Mouse (Mus musculus) intestine, postnatal 0 days (tissue): ENCODE results near the gene Tspan18. TPM values are rescaled to one million over a fixed set of nuclear protein-coding genes. Genes with fewer than 3 reads are reported as not detected.
A peak's percentile ranks its signal among the peaks of the same experiment; 100 is the strongest.

Experiments
- ATAC-seq: fragments of 200-750 bp; cut with Nextera tagmentation; 2 replicates; pipeline ENCODE4 v1.8.0; 2017; ENCODE audit warnings: mild to moderate bottlenecking, moderate TSS enrichment, moderate library complexity
- H3K27ac ChIP-seq: fragments of 300-500 bp; sonication (generic); 2 replicates; pipeline ENCODE4 v1.5.1; 2014; ENCODE audit warnings: mild to moderate bottlenecking, low read depth, low read length, moderate library complexity
- H3K27me3 ChIP-seq: fragments of 300-500 bp; sonication (generic); replicated peaks from 2 replicates; pipeline ENCODE4 v1.6.1; 2014; ENCODE audit warnings: low read length, mixed read lengths; ENCODE audit not compliant: control insufficient read depth, insufficient read depth
- H3K36me3 ChIP-seq: fragments of 300-500 bp; sonication (generic); 2 replicates; pipeline ENCODE4 v1.6.1; 2014; ENCODE audit warnings: mild to moderate bottlenecking, moderate library complexity; ENCODE audit not compliant: control insufficient read depth, insufficient read depth
- H3K4me1 ChIP-seq: fragments of 300-500 bp; sonication (generic); replicated peaks from 2 replicates; pipeline ENCODE4 v1.6.1; 2014; ENCODE audit warnings: antibody characterized with exemption, low read length, mixed read lengths; ENCODE audit not compliant: control insufficient read depth, insufficient read depth
- H3K4me2 ChIP-seq: fragments of 300-500 bp; sonication (generic); replicated peaks from 2 replicates; pipeline ENCODE4 v1.6.1; 2014; ENCODE audit warnings: low read depth, mild to moderate bottlenecking, moderate library complexity
- H3K4me3 ChIP-seq: fragments of 300-500 bp; sonication (generic); 2 replicates; pipeline ENCODE4 v1.5.1; 2014; ENCODE audit warnings: low read depth, low read length
- H3K9ac ChIP-seq: fragments of 300-500 bp; sonication (generic); 2 replicates; pipeline ENCODE4 v1.6.1; 2014; ENCODE audit warnings: mild to moderate bottlenecking, low read depth, low read length
- H3K9me3 ChIP-seq: fragments of 300-500 bp; sonication (generic); 2 replicates; pipeline ENCODE4 v1.6.1; 2016; ENCODE audit warnings: mixed run types; ENCODE audit not compliant: control insufficient read depth
- CTCF ChIP-seq: sonication (generic); IDR thresholded peaks from 2 replicates; pipeline ENCODE4 v1.5.1; 2016; ENCODE audit warnings: low read depth, mild to moderate bottlenecking, control low read depth, antibody characterized with exemption, moderate library complexity
- WGBS: fragments of 180-500 bp; shearing (Covaris S2); extraction: QIAGEN DNeasy Blood & Tissue Kit; methylation state at CpG from one replicate; pipeline ENCODE4 v1.1.7; 2014; 5-methylcytosine and 5-hydroxymethylcytosine counted together
- polyA plus RNA-seq: library from polyadenylated mRNA; unstranded; fragments of >200 nt; fragmentation: Nextera tagmentation; extraction: Ambion mirVana; gene quantifications from 2 replicates; pipeline ENCODE4 v1.2.1, GENCODE M21; 2015

Gene Tspan18
- polyA plus RNA-seq, 1 experiment from 2014 or later: 18.0 TPM

GRCm38 (mm10) chr2:93372097-93372571, 37.8 kb upstream of the Tspan18 start:
- no peaks in the 10 kb centered on the region for H3K27me3 ChIP-seq
- H3K4me2 ChIP-seq: no peak overlapping the region
- no peaks in the 10 kb centered on the region for H3K36me3 ChIP-seq
- H3K4me3 ChIP-seq: no peak overlapping the region
- no peaks in the 10 kb centered on the region for H3K9me3 ChIP-seq
- no peaks in the 10 kb centered on the region for H3K4me1 ChIP-seq
- no peak for ATAC-seq
- H3K9ac ChIP-seq: no peak overlapping the region
- WGBS: 28% methylated on average over 5 of the region's 6 CpGs
- no peak overlapping the region for H3K27ac ChIP-seq
- no peak for TF ChIP-seq CTCF

GRCm38 (mm10) chr2:93368954-93369353, 34.6 kb upstream of the Tspan18 start:
- ATAC-seq: no peak
- Histone ChIP-seq H3K9ac (no peak overlapping the region), H3K4me2 (no peak overlapping the region), H3K27ac (no peak overlapping the region), H3K36me3 (no peaks in the 10 kb centered on the region), H3K4me1 (no peaks in the 10 kb centered on the region), H3K27me3 (no peaks in the 10 kb centered on the region), H3K9me3 (no peaks in the 10 kb centered on the region), H3K4me3 (no peak overlapping the region)
- WGBS: 72% methylated on average over 8 of the region's 8 CpGs
- TF ChIP-seq CTCF: no peak

- H3K4me3 ChIP-seq: no peak overlapping the region
These were observed 33.7 kb upstream of the Tspan18 start for GRCm38 (mm10) chr2:93367962-93368361.

GRCm38 (mm10) chr2:93365411-93365810, 31.1 kb upstream of the Tspan18 start:
- Histone ChIP-seq H3K4me2 (no peak overlapping the region), H3K27ac (no peak overlapping the region), H3K4me3 (no peak overlapping the region), H3K27me3 (no peaks in the 10 kb centered on the region), H3K9ac (no peak overlapping the region), H3K4me1 (0 out of 2 replicates have a peak, but pooled peaks cover 3% of the 10 kb centered on the region), H3K36me3 (no peaks in the 10 kb centered on the region), H3K9me3 (no peaks in the 10 kb centered on the region)
- no peak for TF ChIP-seq CTCF
- 71% methylated on average over 9 of the region's 9 CpGs for WGBS
- ATAC-seq: no peak

More at GRCm38 (mm10) chr2:93367962-93368361, 33.7 kb upstream of the Tspan18 start:
- H3K36me3 ChIP-seq: no peaks in the 10 kb centered on the region
- no peak for TF ChIP-seq CTCF
- no peak overlapping the region for H3K27ac ChIP-seq
- 66% methylated on average over 6 of the region's 6 CpGs for WGBS
- H3K4me1 ChIP-seq: no peaks in the 10 kb centered on the region
- no peak overlapping the region for H3K4me2 ChIP-seq
- no peak for ATAC-seq
- no peaks in the 10 kb centered on the region for H3K27me3 ChIP-seq
- no peak overlapping the region for H3K9ac ChIP-seq
- no peaks in the 10 kb centered on the region for H3K9me3 ChIP-seq

GRCm38 (mm10) chr2:93364951-93365350, 30.6 kb upstream of the Tspan18 start:
- no peak overlapping the region for H3K27ac ChIP-seq
- no peaks in the 10 kb centered on the region for H3K9me3 ChIP-seq
- no peak overlapping the region for H3K4me2 ChIP-seq
- WGBS: 62% methylated on average over 2 of the region's 2 CpGs
- H3K4me3 ChIP-seq: no peak overlapping the region
- H3K9ac ChIP-seq: no peak overlapping the region
- 0 out of 2 replicates have a peak, but pooled peaks cover 3% of the 10 kb centered on the region for H3K4me1 ChIP-seq
- no peaks in the 10 kb centered on the region for H3K36me3 ChIP-seq
- ATAC-seq: no peak
- TF ChIP-seq CTCF: no peak
- no peaks in the 10 kb centered on the region for H3K27me3 ChIP-seq

- H3K4me1 ChIP-seq: 0 out of 2 replicates have a peak, but pooled peaks cover 3% of the 10 kb centered on the region
- no peak overlapping the region for H3K27ac ChIP-seq
- no peak overlapping the region for H3K9ac ChIP-seq
- H3K9me3 ChIP-seq: no peaks in the 10 kb centered on the region
- H3K36me3 ChIP-seq: no peaks in the 10 kb centered on the region
- no peaks in the 10 kb centered on the region for H3K27me3 ChIP-seq
- no peak overlapping the region for H3K4me3 ChIP-seq
- H3K4me2 ChIP-seq: no peak overlapping the region
- WGBS: 14% methylated on average over 5 of the region's 5 CpGs
- ATAC-seq: peak; percentile 32; the same call in 1 of the 2 replicates
- no peak for TF ChIP-seq CTCF
These were observed 27.1 kb upstream of the Tspan18 start for GRCm38 (mm10) chr2:93361454-93361853.

- WGBS: 63% methylated on average over 6 of the region's 6 CpGs
- Histone ChIP-seq H3K36me3 (no peaks in the 10 kb centered on the region), H3K9ac (no peak overlapping the region), H3K9me3 (no peaks in the 10 kb centered on the region), H3K4me1 (0 out of 2 replicates have a peak, but pooled peaks cover 3% of the 10 kb centered on the region), H3K27ac (no peak overlapping the region), H3K4me2 (no peak overlapping the region), H3K4me3 (no peak overlapping the region), H3K27me3 (no peaks in the 10 kb centered on the region)
- no peak for ATAC-seq
- no peak for TF ChIP-seq CTCF
These were observed 26.0 kb upstream of the Tspan18 start for GRCm38 (mm10) chr2:93360310-93360709.
